Mouse (Mus musculus) C2C12 (cell line): ENCODE data around the gene 4933424G06Rik.

Experiments used
- CTCF ChIP-seq: IDR thresholded peaks from one replicate; pipeline ENCODE4 v1.5.1; 2011; ENCODE audit not compliant: control insufficient read depth, insufficient read depth, insufficient read length
- MAX ChIP-seq: IDR thresholded peaks from one replicate; pipeline ENCODE4 v1.6.1; 2011; ENCODE audit warnings: mild to moderate bottlenecking, control low read depth
- MYOD1 ChIP-seq: IDR thresholded peaks from one replicate; pipeline ENCODE4 v1.6.1; 2011; ENCODE audit warnings: low read depth; ENCODE audit not compliant: control insufficient read depth, insufficient read length
- MYOG ChIP-seq: IDR thresholded peaks from one replicate; pipeline ENCODE4 v1.6.1; 2011; ENCODE audit not compliant: control insufficient read depth, insufficient read length; ENCODE audit errors: extremely low read depth
- USF1 ChIP-seq: IDR thresholded peaks from one replicate; pipeline ENCODE4 v1.6.1; 2011; ENCODE audit warnings: low read depth, mild to moderate bottlenecking, control low read depth, moderate library complexity

DNA sequence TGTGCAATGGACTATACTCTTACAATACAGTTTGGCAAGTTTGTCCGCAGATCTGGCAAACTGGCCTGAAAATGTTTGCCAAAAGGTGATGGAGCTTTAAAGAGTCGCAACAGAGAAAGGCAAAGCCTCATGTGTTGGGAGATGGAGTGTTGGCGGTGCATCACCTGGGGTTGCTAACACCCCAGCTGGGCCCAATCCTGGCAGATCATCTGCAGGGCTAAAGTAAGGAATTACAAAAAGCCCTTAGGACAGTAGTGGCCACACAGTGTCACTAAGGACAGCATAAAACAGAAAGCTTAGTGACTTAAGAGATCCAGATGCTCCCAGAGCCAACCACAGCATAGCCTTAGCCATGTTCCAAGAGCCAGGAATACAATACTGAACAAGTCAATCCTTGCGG lies 94.9 kb downstream of the 4933424G06Rik start:
- TF ChIP-seq MAX (no peak), CTCF (no peak), MYOD1 (no peak), MYOG (no peak), USF1 (no peak)
